Mouse (Mus musculus) thymus, postnatal 4 days (tissue): Measurements from ENCODE around the gene Ebf1.

ENCODE experiments used
- DNase-seq: peaks from one replicate; pipeline ENCODE4 v3.0.0; 2021

The Ebf1 gene

GRCm38 (mm10) chr11:44619131-44619886 is 2.2 kb downstream of the Ebf1 start:
- no peak for DNase-seq

GRCm38 (mm10) chr11:44619887-44620693 is 3.0 kb downstream of the Ebf1 start:
- DNase-seq = no peak

GRCm38 (mm10) chr11:44620694-44621446 is 3.8 kb downstream of the Ebf1 start:
- no peak for DNase-seq

- no peak for DNase-seq
Observed at GRCm38 (mm10) chr11:44621615-44622014, 4.5 kb downstream of the Ebf1 start.

- DNase-seq = no peak
Observed at GRCm38 (mm10) chr11:44622023-44622731, 5.1 kb downstream of the Ebf1 start.

GRCm38 (mm10) chr11:44624564-44624963 is 7.4 kb downstream of the Ebf1 start:
- no peak for DNase-seq

GRCm38 (mm10) chr11:44626065-44626464 is 8.9 kb downstream of the Ebf1 start:
- no peak for DNase-seq

GRCm38 (mm10) chr11:44628412-44628811 is 11.3 kb downstream of the Ebf1 start:
- no peak for DNase-seq

GRCm38 (mm10) chr11:44632064-44632968 is 15.2 kb downstream of the Ebf1 start:
- no peak for DNase-seq

- no peak for DNase-seq
Observed at GRCm38 (mm10) chr11:44633001-44633693, 16.0 kb downstream of the Ebf1 start.

- DNase-seq = no peak
Observed at GRCm38 (mm10) chr11:44634552-44635193, 17.6 kb downstream of the Ebf1 start.

GRCm38 (mm10) chr11:44636241-44636640 is 19.1 kb downstream of the Ebf1 start:
- no peak for DNase-seq

- no peak for DNase-seq
Observed at GRCm38 (mm10) chr11:44638193-44638754, 21.2 kb downstream of the Ebf1 start.

- no peak for DNase-seq
Observed at GRCm38 (mm10) chr11:44641496-44641895, 24.4 kb downstream of the Ebf1 start.

GRCm38 (mm10) chr11:44654340-44655019 is 37.4 kb downstream of the Ebf1 start:
- no peak for DNase-seq

- DNase-seq = no peak
Observed at GRCm38 (mm10) chr11:44655468-44655867, 38.4 kb downstream of the Ebf1 start.

GRCm38 (mm10) chr11:44656916-44657315 is 39.8 kb downstream of the Ebf1 start:
- DNase-seq = no peak

GRCm38 (mm10) chr11:44657833-44658395 is 40.8 kb downstream of the Ebf1 start:
- no peak for DNase-seq

- no peak for DNase-seq
Observed at GRCm38 (mm10) chr11:44661875-44662274, 44.8 kb downstream of the Ebf1 start.
